Mouse (Mus musculus) thymus, adult 2 months (tissue): Measurements from ENCODE around the gene Fam126a. TPM values are rescaled to one million over a fixed set of nuclear protein-coding genes. Genes with fewer than 3 reads are reported as not detected.

ENCODE experiments used
- DNase-seq: peaks from one replicate; pipeline ENCODE4 v3.0.0; 2021
- H3K27ac ChIP-seq: fragments of 200-500 bp; 2 replicates; pipeline ENCODE4 v1.5.1; 2012; ENCODE audit warnings: low read length, control low read depth; ENCODE audit not compliant: control insufficient read depth, insufficient read depth
- H3K27me3 ChIP-seq: fragments of 200-500 bp; 2 replicates; pipeline ENCODE4 v1.6.1; 2012; ENCODE audit warnings: mild to moderate bottlenecking, low read length, moderate library complexity, mixed read lengths; ENCODE audit not compliant: control insufficient read depth, insufficient read depth
- H3K36me3 ChIP-seq: fragments of 200-500 bp; 2 replicates; pipeline ENCODE4 v1.6.1; 2012; ENCODE audit warnings: mild to moderate bottlenecking, low read length, moderate library complexity; ENCODE audit not compliant: control insufficient read depth, insufficient read depth
- H3K4me1 ChIP-seq: fragments of 200-500 bp; replicated peaks from 2 replicates; pipeline ENCODE4 v1.6.1; 2012; ENCODE audit warnings: low read length; ENCODE audit not compliant: control insufficient read depth, insufficient read depth
- H3K4me3 ChIP-seq: fragments of 200-500 bp; 2 replicates; pipeline ENCODE4 v1.5.1; 2012; ENCODE audit warnings: mild to moderate bottlenecking, low read length, control low read depth, moderate library complexity; ENCODE audit not compliant: control insufficient read depth, insufficient read depth
- CTCF ChIP-seq: fragments of 200-500 bp; IDR thresholded peaks from 2 replicates; pipeline ENCODE4 v1.5.1; 2012; ENCODE audit warnings: mild to moderate bottlenecking, control low read depth, low read length, moderate library complexity, borderline replicate concordance; ENCODE audit not compliant: control insufficient read depth, poor library complexity, insufficient read depth; ENCODE audit errors: extremely low read depth
- POLR2A ChIP-seq: fragments of 200-500 bp; IDR thresholded peaks from 2 replicates; pipeline ENCODE4 v1.6.1; 2012; ENCODE audit warnings: mild to moderate bottlenecking, low read length, control low read depth, moderate library complexity; ENCODE audit not compliant: control insufficient read depth, poor library complexity, insufficient read depth; ENCODE audit errors: extremely low read depth
- WGBS: fragments of 180-500 bp; shearing (Covaris S2); methylation state at CpG from one replicate; pipeline ENCODE4 v1.1.7; 2018; 5-methylcytosine and 5-hydroxymethylcytosine counted together
- polyA plus RNA-seq: library from polyadenylated mRNA; depleted of rRNA; stranded (reverse); fragments of >200 nt; gene quantifications from 2 replicates; pipeline ENCODE4 v1.2.3, GENCODE M21; 2012

The Fam126a gene
- polyA plus RNA-seq, 1 experiment: 4.8 TPM

- DNase-seq: no peak
- TF ChIP-seq CTCF (no peak), POLR2A (no peak)
- no peaks in the 10 kb centered on the region for H3K4me1 ChIP-seq
- WGBS: 62% methylated on average over 9 of the region's 9 CpGs
- H3K4me3 ChIP-seq: no peak overlapping the region
- H3K27me3 ChIP-seq: no peaks in the 10 kb centered on the region
- no peaks in the 10 kb centered on the region for H3K36me3 ChIP-seq
- H3K27ac ChIP-seq: no peak overlapping the region
Measured at GRCm38 (mm10) chr5:24053245-24054190, 23.0 kb upstream of the Fam126a start.

- Histone ChIP-seq H3K27me3 (no peaks in the 10 kb centered on the region), H3K4me3 (no peak overlapping the region), H3K4me1 (no peaks in the 10 kb centered on the region), H3K36me3 (no peaks in the 10 kb centered on the region), H3K27ac (no peak overlapping the region)
- no peak for DNase-seq
- no peak for TF ChIP-seq POLR2A
- no peak for TF ChIP-seq CTCF
- 80% methylated on average over 16 of the region's 16 CpGs for WGBS
Measured at GRCm38 (mm10) chr5:24051755-24052675, 21.5 kb upstream of the Fam126a start.

GRCm38 (mm10) chr5:24047821-24048220 is 17.3 kb upstream of the Fam126a start:
- TF ChIP-seq POLR2A (no peak), CTCF (no peak)
- H3K4me3 ChIP-seq: no peak overlapping the region
- WGBS: 84% methylated on average over 1 of the region's 1 CpGs
- H3K36me3 ChIP-seq: no peaks in the 10 kb centered on the region
- no peak overlapping the region for H3K27ac ChIP-seq
- no peaks in the 10 kb centered on the region for H3K27me3 ChIP-seq
- no peak for DNase-seq
- H3K4me1 ChIP-seq: no peaks in the 10 kb centered on the region

- WGBS: 88% methylated on average over 7 of the region's 7 CpGs
- no peak overlapping the region for H3K27ac ChIP-seq
Measured at GRCm38 (mm10) chr5:24047001-24047400, 16.5 kb upstream of the Fam126a start.

GRCm38 (mm10) chr5:24045998-24046631 is 15.6 kb upstream of the Fam126a start:
- H3K4me1 ChIP-seq: no peaks in the 10 kb centered on the region

More at GRCm38 (mm10) chr5:24047001-24047400, 16.5 kb upstream of the Fam126a start:
- TF ChIP-seq CTCF: no peak
- H3K27me3 ChIP-seq: no peaks in the 10 kb centered on the region
- H3K4me1 ChIP-seq: no peaks in the 10 kb centered on the region
- H3K36me3 ChIP-seq: no peaks in the 10 kb centered on the region
- DNase-seq: no peak
- H3K4me3 ChIP-seq: no peak overlapping the region

GRCm38 (mm10) chr5:24044387-24044786 is 13.9 kb upstream of the Fam126a start:
- Histone ChIP-seq H3K27ac (no peak overlapping the region), H3K4me1 (peaks cover 2% of the 10 kb centered on the region), H3K27me3 (no peaks in the 10 kb centered on the region), H3K4me3 (no peak overlapping the region), H3K36me3 (no peaks in the 10 kb centered on the region)
- TF ChIP-seq POLR2A (no peak), CTCF (no peak)
- DNase-seq: no peak
- 98% methylated on average over 1 of the region's 1 CpGs for WGBS

More at GRCm38 (mm10) chr5:24045998-24046631, 15.6 kb upstream of the Fam126a start:
- no peaks in the 10 kb centered on the region for H3K36me3 ChIP-seq
- no peak overlapping the region for H3K4me3 ChIP-seq
- no peak for DNase-seq
- TF ChIP-seq CTCF (no peak), POLR2A (no peak)
- H3K27me3 ChIP-seq: no peaks in the 10 kb centered on the region
- H3K27ac ChIP-seq: no peak overlapping the region
- WGBS: 80% methylated on average over 4 of the region's 4 CpGs
